Mouse (Mus musculus): ENCODE measurements at regions not wholly inside any gene's neighbourhood (a gene's known extent, or its start where the extent isn't known, plus 50 kb on each side); places are given as distances from the start of the nearest gene placed in this dataset.

GRCm38 (mm10) chr11:28733877-28734580, 119.0 kb upstream of the Efemp1 start:
- H3K27ac ChIP-seq, result no peak overlapping the region
- H3K4me1 ChIP-seq (replicated peaks; ENCODE audit: control insufficient read depth in 2 of 2, insufficient read depth in 2 of 2, low read length in 1 of 2), result no peaks in the 10 kb centered on the region
- H3K4me2 ChIP-seq (ENCODE audit: low read depth), result no peak overlapping the region
- no peaks in the 10 kb centered on the region for H3K27me3 ChIP-seq (ENCODE audit: control insufficient read depth, insufficient read depth, low read length)
- H3K9me3 ChIP-seq (ENCODE audit: control insufficient read depth, low read length), result no peaks in the 10 kb centered on the region
- no peaks in the 10 kb centered on the region for H3K36me3 ChIP-seq (replicated peaks; ENCODE audit: control insufficient read depth, insufficient read depth, low read depth)
- 46% methylated on average over 3 of the region's 3 CpGs for WGBS (ENCODE audit: insufficient replicate concordance)
- DNase-seq (ENCODE audit: low read depth in 3 of 3, low spot score in 3 of 3) (no peak), ATAC-seq (ENCODE audit: insufficient read depth) (no peak)
- H3K4me3 ChIP-seq (ENCODE audit: insufficient read depth in 1 of 2, low read depth in 2 of 2, low read length in 2 of 2), result no peak overlapping the region
- no peak for TF ChIP-seq CTCF (IDR thresholded peaks at IDR 0.05; ENCODE audit: low read depth)
- no peak for TF ChIP-seq EP300 (IDR thresholded peaks at IDR 0.05; ENCODE audit: low read depth)
- H3K9ac ChIP-seq (replicated peaks), result no peak overlapping the region

DNA sequence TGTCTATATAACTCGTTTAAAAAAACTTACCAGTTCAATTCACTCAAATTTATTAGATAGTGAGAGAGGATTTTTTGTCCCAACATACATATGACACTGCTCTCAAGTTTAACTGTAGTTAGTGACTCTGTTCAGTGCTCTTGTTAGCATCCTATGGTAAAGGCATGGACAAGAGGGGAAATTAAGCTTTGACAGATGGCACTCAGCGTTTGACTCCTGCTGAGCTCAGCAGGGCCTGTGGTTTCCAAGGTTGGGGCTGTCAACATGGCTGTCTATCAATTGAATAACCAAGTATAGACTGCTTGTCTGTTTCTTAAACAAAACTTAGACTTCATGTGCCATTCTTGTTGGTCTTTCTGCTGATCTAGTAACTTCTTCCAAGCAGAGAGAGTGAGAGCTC, 122.9 kb upstream of the Efemp1 start:
- DNase-seq (ENCODE audit: low read depth in 3 of 3, low spot score in 3 of 3), result no peak
- 36% methylated on average over 2 of the region's 2 CpGs for WGBS (ENCODE audit: insufficient replicate concordance)
- Histone ChIP-seq H3K4me1 (replicated peaks; ENCODE audit: control insufficient read depth in 2 of 2, insufficient read depth in 2 of 2, low read length in 1 of 2) (no peaks in the 10 kb centered on the region), H3K27me3 (ENCODE audit: control insufficient read depth, insufficient read depth, low read length) (no peaks in the 10 kb centered on the region), H3K9ac (replicated peaks) (no peak overlapping the region), H3K4me2 (ENCODE audit: low read depth) (no peak overlapping the region), H3K36me3 (replicated peaks; ENCODE audit: control insufficient read depth, insufficient read depth, low read depth) (no peaks in the 10 kb centered on the region), H3K4me3 (ENCODE audit: insufficient read depth in 1 of 2, low read depth in 2 of 2, low read length in 2 of 2) (no peak overlapping the region), H3K9me3 (ENCODE audit: control insufficient read depth, low read length) (no peaks in the 10 kb centered on the region), H3K27ac (no peak overlapping the region)
- ATAC-seq (ENCODE audit: insufficient read depth), result no peak
- TF ChIP-seq EP300 (IDR thresholded peaks at IDR 0.05; ENCODE audit: low read depth) (no peak), CTCF (IDR thresholded peaks at IDR 0.05; ENCODE audit: low read depth) (no peak)

DNA sequence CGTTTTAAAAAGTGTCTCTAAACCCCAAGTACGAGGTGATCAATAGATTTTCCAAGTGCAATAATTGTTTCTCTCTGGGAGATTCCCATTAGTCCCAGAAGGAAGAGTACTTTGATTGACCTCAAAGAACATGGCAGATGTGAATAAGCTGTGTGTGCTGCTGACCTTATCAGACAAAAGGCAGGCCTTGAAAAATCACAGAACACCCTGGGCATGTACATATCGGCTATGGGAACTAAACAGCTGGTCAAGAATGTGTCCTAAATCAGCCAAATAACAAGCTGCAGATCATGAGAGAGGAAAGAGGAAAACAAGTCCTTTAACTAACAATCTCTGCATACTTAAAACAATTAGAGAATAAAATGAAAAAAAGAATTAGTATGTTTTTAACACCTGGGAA, 125.4 kb upstream of the Ccdc85a start:
- Histone ChIP-seq H3K9me3 (ENCODE audit: control insufficient read depth, low read length) (no peaks in the 10 kb centered on the region), H3K4me2 (ENCODE audit: low read depth) (no peak overlapping the region), H3K27ac (no peak overlapping the region), H3K4me1 (replicated peaks; ENCODE audit: control insufficient read depth in 2 of 2, insufficient read depth in 2 of 2, low read length in 1 of 2) (no peaks in the 10 kb centered on the region), H3K27me3 (ENCODE audit: control insufficient read depth, insufficient read depth, low read length) (no peaks in the 10 kb centered on the region), H3K4me3 (ENCODE audit: insufficient read depth in 1 of 2, low read depth in 2 of 2, low read length in 2 of 2) (no peak overlapping the region), H3K9ac (replicated peaks) (no peak overlapping the region), H3K36me3 (replicated peaks; ENCODE audit: control insufficient read depth, insufficient read depth, low read depth) (no peaks in the 10 kb centered on the region)
- no peak for ATAC-seq (ENCODE audit: insufficient read depth)
- DNase-seq (ENCODE audit: low read depth in 3 of 3, low spot score in 3 of 3), result no peak
- TF ChIP-seq EP300 (IDR thresholded peaks at IDR 0.05; ENCODE audit: low read depth) (no peak), CTCF (IDR thresholded peaks at IDR 0.05; ENCODE audit: low read depth) (no peak)
- 44% methylated on average over 3 of the region's 3 CpGs for WGBS (ENCODE audit: insufficient replicate concordance)

DNA sequence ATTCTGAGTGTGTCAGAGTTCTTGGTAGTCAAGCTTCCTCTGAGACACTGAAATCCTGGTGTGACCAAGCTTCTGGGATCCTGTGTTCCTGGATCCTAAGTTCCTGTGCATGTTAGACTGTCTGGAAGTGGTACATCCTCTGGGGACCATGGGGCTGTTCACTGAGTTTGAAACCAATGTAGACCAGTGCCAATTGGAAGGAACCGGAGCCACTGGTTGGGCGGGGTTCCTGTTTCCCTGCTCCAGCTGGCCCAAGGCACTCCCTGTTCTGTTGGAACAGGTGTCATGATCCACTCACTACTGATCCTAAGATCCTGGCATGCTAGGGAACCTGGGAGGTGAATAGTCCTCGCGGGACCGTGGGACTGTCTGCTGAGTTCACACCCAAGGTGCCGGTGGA, 124.3 kb upstream of the Ccdc85a start:
- no peak for TF ChIP-seq EP300 (IDR thresholded peaks at IDR 0.05; ENCODE audit: low read depth)
- no peak for TF ChIP-seq CTCF (IDR thresholded peaks at IDR 0.05; ENCODE audit: low read depth)
- Histone ChIP-seq H3K36me3 (replicated peaks; ENCODE audit: control insufficient read depth, insufficient read depth, low read depth) (no peaks in the 10 kb centered on the region), H3K4me3 (ENCODE audit: insufficient read depth in 1 of 2, low read depth in 2 of 2, low read length in 2 of 2) (no peak overlapping the region), H3K4me2 (ENCODE audit: low read depth) (no peak overlapping the region), H3K9ac (replicated peaks) (no peak overlapping the region), H3K27me3 (ENCODE audit: control insufficient read depth, insufficient read depth, low read length) (no peaks in the 10 kb centered on the region), H3K4me1 (replicated peaks; ENCODE audit: control insufficient read depth in 2 of 2, insufficient read depth in 2 of 2, low read length in 1 of 2) (no peaks in the 10 kb centered on the region), H3K9me3 (ENCODE audit: control insufficient read depth, low read length) (no peaks in the 10 kb centered on the region), H3K27ac (no peak overlapping the region)
- no peak for DNase-seq (ENCODE audit: low read depth in 3 of 3, low spot score in 3 of 3)
- WGBS (ENCODE audit: insufficient replicate concordance), result 71% methylated on average over 6 of the region's 6 CpGs
- ATAC-seq (ENCODE audit: insufficient read depth), result no peak

DNA sequence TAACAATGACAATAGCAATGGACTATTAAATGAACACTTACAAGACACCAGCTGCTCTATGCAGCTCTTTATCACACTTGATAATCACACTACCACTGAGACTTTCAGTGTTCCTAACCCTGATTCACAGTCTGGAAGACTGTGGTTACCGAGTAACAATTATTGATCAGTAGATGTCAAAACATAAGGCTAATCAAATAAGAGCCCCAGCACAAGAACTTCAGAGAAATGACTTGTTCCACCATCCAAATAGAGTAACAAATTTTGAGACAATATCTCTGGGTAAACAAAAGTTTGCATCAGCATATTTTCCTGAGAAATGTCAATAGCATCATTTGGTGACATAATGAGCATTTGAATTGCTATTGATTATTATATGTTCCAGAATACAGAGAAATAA, 118.3 kb upstream of the Ccdc85a start:
- Histone ChIP-seq H3K9me3 (ENCODE audit: control insufficient read depth, low read length) (no peaks in the 10 kb centered on the region), H3K4me2 (ENCODE audit: low read depth) (no peak overlapping the region), H3K36me3 (replicated peaks; ENCODE audit: control insufficient read depth, insufficient read depth, low read depth) (no peaks in the 10 kb centered on the region), H3K4me1 (replicated peaks; ENCODE audit: control insufficient read depth in 2 of 2, insufficient read depth in 2 of 2, low read length in 1 of 2) (no peaks in the 10 kb centered on the region), H3K4me3 (ENCODE audit: insufficient read depth in 1 of 2, low read depth in 2 of 2, low read length in 2 of 2) (no peak overlapping the region), H3K27me3 (ENCODE audit: control insufficient read depth, insufficient read depth, low read length) (no peaks in the 10 kb centered on the region), H3K9ac (replicated peaks) (no peak overlapping the region), H3K27ac (no peak overlapping the region)
- 59% methylated on average over 1 of the region's 1 CpGs for WGBS (ENCODE audit: insufficient replicate concordance)
- ATAC-seq (ENCODE audit: insufficient read depth) (no peak), DNase-seq (ENCODE audit: low read depth in 3 of 3, low spot score in 3 of 3) (no peak)
- TF ChIP-seq EP300 (IDR thresholded peaks at IDR 0.05; ENCODE audit: low read depth) (no peak), CTCF (IDR thresholded peaks at IDR 0.05; ENCODE audit: low read depth) (no peak)
